Mouse (Mus musculus) lung, postnatal 0 days (tissue): ENCODE measurements around the gene Ptprs.

Experiments
- CTCF ChIP-seq: IDR thresholded peaks from 2 replicates; pipeline ENCODE4 v1.5.1; 2016; ENCODE audit warnings: antibody characterized with exemption, mild to moderate bottlenecking
- EP300 ChIP-seq: IDR thresholded peaks from 2 replicates; pipeline ENCODE4 v1.6.1; 2016; ENCODE audit warnings: antibody characterized with exemption, mild to moderate bottlenecking, control low read depth

DNA sequence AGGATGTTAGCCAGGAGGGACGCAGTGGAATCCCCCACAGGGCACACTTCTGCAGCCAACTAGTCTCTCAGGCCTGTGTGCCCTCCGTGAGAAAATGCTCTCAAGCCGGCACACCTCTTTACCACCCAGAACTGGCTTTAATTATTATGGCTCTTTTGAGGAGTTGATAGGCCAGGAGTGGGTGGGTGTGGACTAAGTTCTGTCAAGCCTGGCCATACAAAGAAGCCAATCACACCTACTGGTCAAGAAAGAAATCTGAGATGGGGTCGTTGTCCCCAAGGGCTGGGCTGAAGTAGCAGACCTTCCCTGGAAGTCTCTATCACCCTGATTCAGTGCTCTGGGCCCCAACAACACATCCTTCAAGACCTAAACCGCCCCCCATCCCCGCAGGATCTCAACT is 15.4 kb downstream of the Ptprs start:
- TF ChIP-seq CTCF, result no peak
- TF ChIP-seq EP300, result no peak
